Mouse (Mus musculus) layer of hippocampus, adult 9-11 months (tissue): ENCODE results near the gene Net1.
"Not testable (repeated sequence)": the region's sequence is repeated elsewhere in the genome, so short reads cannot be mapped to it uniquely, and the experiment has no call there.

Experiments
- DNase-seq: peaks from one replicate; pipeline ENCODE4 v3.0.0; 2022

Gene Net1

DNA sequence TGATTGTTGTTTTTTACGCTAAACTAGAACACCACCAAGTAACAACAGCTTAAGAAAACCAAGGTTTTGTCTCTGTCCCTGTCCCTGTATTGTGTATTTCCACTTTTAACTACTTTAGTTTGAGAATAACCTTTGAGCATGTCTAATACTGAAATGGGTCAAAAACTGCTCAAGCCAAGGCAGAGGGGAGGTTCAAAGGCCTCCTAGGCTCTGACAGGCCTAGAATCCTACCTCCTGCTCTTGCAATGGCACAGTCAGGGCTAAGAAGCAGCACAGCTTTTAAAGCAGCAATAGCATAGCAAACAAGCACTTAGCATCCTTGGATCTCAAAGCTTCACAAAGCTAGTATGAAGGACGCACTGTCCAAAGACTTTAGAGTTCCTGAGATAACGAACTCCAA is 28.9 kb downstream of the Net1 start:
- DNase-seq: no peak

DNA sequence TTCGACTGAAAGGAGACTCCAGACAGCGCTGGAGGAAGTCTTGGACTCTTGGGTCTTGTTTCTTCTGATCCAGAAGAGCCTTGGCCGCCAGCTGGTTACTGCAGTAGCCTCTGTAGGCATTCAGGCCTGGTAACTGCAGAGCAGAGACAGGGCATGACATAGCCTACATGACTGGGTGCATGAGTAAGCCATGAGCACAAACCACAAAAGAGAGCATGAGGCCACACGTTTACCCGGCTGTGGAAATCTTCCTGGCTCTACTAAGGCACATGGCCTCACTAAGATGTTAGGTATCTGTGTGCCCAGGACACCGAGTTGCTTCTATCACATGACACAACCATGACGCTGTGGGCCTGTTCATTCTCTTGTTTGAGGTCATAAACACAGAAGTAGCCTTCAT is 31.4 kb downstream of the Net1 start:
- no peak for DNase-seq

- DNase-seq: no peak
These were observed 40.3 kb downstream of the Net1 start for GRCm38 (mm10) chr13:3877679-3878220.

- DNase-seq: no peak
These were observed 40.8 kb downstream of the Net1 start for GRCm38 (mm10) chr13:3877185-3877584.

DNA sequence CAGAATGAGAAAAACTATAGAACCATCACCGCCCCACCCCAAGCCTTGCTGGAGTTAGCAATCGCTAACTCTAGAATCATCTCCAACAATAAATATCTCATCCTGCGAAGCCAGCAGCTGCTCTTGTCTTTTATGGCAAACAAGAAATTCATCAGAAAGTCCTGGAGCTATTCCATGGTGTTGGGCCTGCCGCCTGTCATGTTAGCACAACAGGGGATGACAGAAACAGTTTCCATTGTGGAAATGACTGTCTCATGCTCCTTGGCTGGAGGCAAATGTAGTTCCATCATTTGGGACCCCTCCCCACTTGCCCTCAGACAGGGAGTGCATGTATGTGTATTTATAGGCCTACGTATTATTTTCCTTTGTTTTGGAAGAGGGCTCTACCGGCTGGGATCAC is 41.6 kb downstream of the Net1 start:
- peak; percentile 44 for DNase-seq

GRCm38 (mm10) chr13:3872832-3873231 is 45.2 kb downstream of the Net1 start:
- DNase-seq: no peak

- no peak for DNase-seq
These were observed 48.1 kb downstream of the Net1 start for GRCm38 (mm10) chr13:3869901-3870300.

GRCm38 (mm10) chr13:3867158-3867557 is 50.9 kb downstream of the Net1 start:
- no peak for DNase-seq

DNA sequence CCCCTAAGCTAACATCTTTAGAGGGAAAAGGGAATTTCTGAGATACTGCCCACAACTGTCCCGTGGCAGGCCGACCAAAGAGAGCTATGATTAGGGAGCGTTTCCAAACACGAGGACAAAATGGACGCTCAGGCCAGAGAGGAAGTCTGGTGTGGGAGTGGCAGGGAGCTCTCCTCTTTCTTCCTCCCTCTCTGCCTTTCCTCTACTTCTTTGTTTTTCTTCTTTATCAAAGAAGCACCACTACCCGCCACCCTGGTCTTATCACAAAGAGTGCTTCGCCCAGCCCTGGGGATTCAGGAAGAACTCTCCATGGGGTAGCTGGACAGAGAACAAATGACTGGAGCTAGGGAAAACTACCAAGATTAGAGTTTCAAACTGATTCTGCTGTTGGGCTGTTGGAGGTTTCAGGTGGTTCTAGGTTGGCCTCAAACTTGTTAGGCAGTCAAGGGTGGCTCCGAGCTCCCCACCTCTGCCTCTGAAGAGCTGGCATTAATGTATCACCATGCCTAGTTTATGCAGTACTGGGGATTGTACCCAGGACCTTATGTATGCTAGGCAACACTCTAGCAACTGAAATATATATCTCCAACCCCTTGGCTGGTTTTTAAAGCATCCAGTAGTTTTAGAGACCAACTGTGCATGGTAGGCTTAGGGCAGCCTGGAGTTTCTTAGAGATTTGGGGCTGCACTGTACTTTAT is 51.5 kb downstream of the Net1 start:
- DNase-seq: no peak

GRCm38 (mm10) chr13:3865648-3866354 is 52.2 kb downstream of the Net1 start:
- DNase-seq: no peak

DNA sequence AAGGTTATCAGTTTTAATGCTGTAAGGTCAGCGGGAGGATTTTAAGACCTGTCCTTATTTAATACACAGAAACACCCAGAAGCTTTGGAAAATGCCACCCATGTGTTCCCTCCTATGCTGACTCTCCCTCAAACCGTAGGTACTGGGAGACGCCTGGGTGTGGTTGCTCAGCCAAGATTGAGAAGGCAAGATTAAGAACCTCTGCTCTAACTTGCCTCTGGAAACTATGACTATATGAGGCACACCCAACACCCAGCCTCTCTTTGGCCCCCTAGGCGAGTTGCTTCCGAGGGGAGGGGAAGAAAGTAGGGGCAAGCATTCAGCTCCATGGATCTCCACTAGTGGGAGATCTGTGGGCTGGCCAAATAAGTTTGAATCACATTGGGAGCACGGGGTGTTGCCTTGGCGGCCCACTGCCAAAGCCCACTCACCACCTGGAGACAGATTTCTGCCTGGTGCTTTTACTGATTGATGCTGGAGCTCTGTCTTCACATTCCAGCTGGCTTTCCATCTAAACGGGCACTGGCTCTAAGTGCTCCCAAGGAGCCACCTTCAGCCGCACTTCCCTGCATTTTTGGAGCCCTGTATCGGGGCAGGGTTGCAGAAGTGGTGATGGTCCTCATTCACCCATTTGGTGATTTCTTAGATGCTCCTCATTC is 55.0 kb downstream of the Net1 start:
- peak; percentile 49 for DNase-seq

DNA sequence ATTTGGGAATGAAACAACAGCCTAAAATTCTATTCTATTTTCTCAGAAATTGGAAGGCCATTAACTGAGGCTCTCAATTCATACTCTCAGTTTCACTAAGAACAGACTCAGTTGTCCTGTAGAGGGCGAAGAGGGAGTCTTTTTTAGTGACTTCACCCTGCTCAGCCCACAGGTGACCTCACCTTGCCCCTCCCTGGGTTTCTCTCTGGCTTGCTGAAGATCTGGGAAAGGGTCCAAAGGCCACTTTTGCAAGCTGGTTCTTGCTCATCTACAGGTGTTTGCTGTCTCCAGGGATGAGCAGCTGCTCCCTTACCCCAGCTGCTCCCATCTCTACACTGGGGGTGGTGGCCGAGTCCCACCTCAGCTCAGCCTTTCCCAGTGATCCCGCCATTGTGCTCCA is 55.7 kb downstream of the Net1 start:
- DNase-seq: no peak

DNA sequence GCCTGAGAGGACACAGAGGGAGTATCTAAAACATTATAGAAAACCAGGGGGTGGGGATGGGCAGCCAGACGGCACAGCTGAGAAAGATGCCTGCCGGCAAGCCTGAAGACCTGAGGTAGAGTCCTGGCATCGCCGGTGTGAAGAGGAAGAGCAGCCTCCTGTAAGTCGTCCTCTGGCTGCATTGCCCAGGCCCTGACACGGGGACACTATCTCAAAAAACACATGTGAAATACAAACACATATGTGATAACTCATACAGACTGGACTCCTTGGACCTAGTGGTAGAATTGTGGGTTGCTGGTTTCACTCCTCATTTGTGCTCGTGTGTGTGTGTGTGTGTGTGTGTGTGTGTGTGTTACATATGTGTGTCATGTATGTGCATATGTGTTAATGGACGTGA is 56.8 kb downstream of the Net1 start:
- no peak for DNase-seq

- no peak for DNase-seq
These were observed 61.8 kb downstream of the Net1 start for GRCm38 (mm10) chr13:3856252-3856651.

GRCm38 (mm10) chr13:3854856-3855255 is 63.2 kb downstream of the Net1 start:
- no peak for DNase-seq

GRCm38 (mm10) chr13:3853648-3854333 is 64.2 kb downstream of the Net1 start, which contains the start of gene Calm5:
Gene Calm5 (plus strand): TSS chr13:3854173.
- not testable (repeated sequence) for DNase-seq

DNA sequence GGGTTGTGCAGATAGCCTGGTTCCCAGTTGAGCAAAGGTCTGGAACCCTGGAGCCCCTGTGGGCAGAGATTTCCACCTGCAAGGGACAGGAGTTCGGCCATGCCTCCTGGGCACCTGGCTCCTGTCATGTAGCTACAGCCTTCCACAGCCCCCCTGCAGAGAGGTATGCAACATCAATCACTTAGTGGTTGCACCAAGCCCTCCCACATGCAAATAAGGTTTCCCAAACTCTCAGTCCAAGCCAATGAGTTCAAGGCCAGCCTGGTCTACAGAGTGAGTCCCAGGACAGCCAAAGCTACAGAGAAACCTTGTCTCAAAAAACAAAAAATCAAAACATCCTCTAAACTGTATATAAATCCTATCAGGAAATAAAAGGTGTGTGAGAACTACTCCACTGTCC is 67.7 kb downstream of the Net1 start:
- no peak for DNase-seq

- not testable (repeated sequence) for DNase-seq
These were observed 77.4 kb downstream of the Net1 start for GRCm38 (mm10) chr13:3840662-3841061.

GRCm38 (mm10) chr13:3837312-3837807 is 80.7 kb downstream of the Net1 start, which contains the start of gene Calm4:
Gene Calm4 (plus strand): TSS chr13:3837757.
- DNase-seq: not testable (repeated sequence)

DNA sequence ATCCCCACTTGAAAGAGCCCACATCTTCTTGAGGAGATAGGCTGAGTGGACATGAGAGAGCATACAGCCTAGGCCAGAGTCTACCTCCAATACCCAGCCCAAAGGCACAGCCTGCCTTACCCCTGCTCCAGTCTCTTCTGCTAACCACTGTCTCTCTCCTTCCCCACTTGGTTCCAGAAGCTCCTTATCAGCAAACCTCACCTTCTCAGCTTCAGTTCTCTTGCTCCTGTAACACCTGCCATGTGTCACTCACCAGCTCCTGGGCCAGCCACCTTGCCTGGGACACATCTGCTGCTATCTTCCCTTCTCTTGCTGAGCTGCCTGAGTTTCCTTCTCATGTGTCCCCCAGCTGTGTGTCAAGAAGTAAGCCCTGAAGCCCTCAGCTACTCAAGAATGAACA is 84.4 kb downstream of the Net1 start:
- DNase-seq: not testable (repeated sequence)

DNA sequence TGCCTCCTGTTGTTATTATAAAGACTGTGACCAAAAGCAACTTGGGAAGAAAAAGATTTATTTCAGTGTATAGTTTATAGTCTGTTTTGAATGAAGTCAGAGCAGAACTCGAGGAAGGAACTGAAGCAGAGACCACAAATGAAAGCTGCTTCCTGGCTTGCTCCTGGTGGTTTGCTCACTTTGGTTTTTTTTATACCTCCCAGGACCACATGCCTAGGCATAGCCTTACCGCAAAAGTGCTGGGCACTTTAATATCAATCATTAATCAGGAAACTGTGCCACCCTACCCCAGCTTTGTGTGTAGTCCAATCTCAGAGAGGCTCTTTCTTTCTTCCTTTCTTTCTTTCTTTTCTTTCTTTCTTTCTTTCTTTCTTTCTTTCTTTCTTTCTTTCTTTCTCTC is 85.6 kb downstream of the Net1 start:
- DNase-seq: no peak
